Mouse (Mus musculus) CH12.LX (cell line): ENCODE results near the gene Foxp1. TPM values are rescaled to one million over a fixed set of nuclear protein-coding genes. Genes with fewer than 3 reads are reported as not detected.

Source experiments
- DNase-seq: peaks from one replicate; pipeline ENCODE4 v3.0.0-alpha.2; 2013; ENCODE audit errors: extremely low read depth
- H3K27ac ChIP-seq: 2 replicates; pipeline ENCODE4 v1.5.1; 2012; ENCODE audit warnings: low read depth, mild to moderate bottlenecking, control low read depth, moderate library complexity; ENCODE audit not compliant: insufficient read depth
- H3K27me3 ChIP-seq: replicated peaks from 2 replicates; pipeline ENCODE3; 2012; ENCODE audit warnings: inconsistent platforms
- H3K36me3 ChIP-seq, 2 experiments: replicated peaks in 1 of 2; 2 replicates each; pipeline versions ENCODE3 to v1.6.1; 2012; ENCODE audit warnings: inconsistent platforms in 1 of 2, low read length in 1 of 2, mild to moderate bottlenecking in 1 of 2, mixed read lengths in 1 of 2, moderate library complexity in 1 of 2; ENCODE audit not compliant: control insufficient read depth in 1 of 2, insufficient read depth in 1 of 2
- H3K4me1 ChIP-seq, 2 experiments: 2 replicates each; pipeline ENCODE4 v1.6.1; 2012; ENCODE audit warnings: inconsistent platforms in 1 of 2, moderate library complexity in 1 of 2; ENCODE audit not compliant: insufficient read depth in 2 of 2, control insufficient read depth in 1 of 2
- H3K4me2 ChIP-seq: 2 replicates; pipeline ENCODE4 v1.6.1; 2012; ENCODE audit warnings: low read depth, mild to moderate bottlenecking, control low read depth; ENCODE audit not compliant: poor library complexity, insufficient read depth, severe bottlenecking
- H3K4me3 ChIP-seq, 3 experiments: fragments of 150-350 bp in 1 of 3; sonication (generic) in 1 of 3; replicated peaks in 1 of 3; 2 replicates each; pipeline versions ENCODE3 to v1.5.1; 2011 to 2012; ENCODE audit warnings: low read depth in 2 of 3, low read length in 2 of 3, mild to moderate bottlenecking in 2 of 3, moderate library complexity in 2 of 3, control low read depth in 1 of 3, improper control_type of control experiment in 1 of 3, inconsistent platforms in 1 of 3, mixed read lengths in 1 of 3; ENCODE audit not compliant: poor library complexity in 1 of 3
- H3K79me2 ChIP-seq: replicated peaks from 2 replicates; pipeline ENCODE4 v1.6.1; 2012; ENCODE audit warnings: mild to moderate bottlenecking, moderate library complexity; ENCODE audit not compliant: control insufficient read depth, poor library complexity, insufficient read depth, severe bottlenecking; ENCODE audit errors: extremely low read depth
- H3K9ac ChIP-seq: 2 replicates; pipeline ENCODE4 v1.6.1; 2012; ENCODE audit warnings: low read depth, mild to moderate bottlenecking, control low read depth, moderate library complexity; ENCODE audit not compliant: insufficient read depth
- H3K9me3 ChIP-seq: replicated peaks from 2 replicates; pipeline ENCODE3; 2012; ENCODE audit warnings: low read length, inconsistent platforms, mixed read lengths
- CHD1 ChIP-seq: IDR thresholded peaks from 2 replicates; pipeline ENCODE4 v1.6.1; 2012; ENCODE audit warnings: low read depth, low read length, improper control_type of control experiment, inconsistent platforms
- CTCF ChIP-seq, 2 experiments: IDR thresholded peaks in 1 of 2; conservative IDR thresholded peaks in 1 of 2; 2 replicates each; pipeline ENCODE4 v1.5.1; 2011 to 2012; ENCODE audit warnings: low read depth in 2 of 2, low read length in 2 of 2, improper control_type of control experiment in 1 of 2, inconsistent platforms in 1 of 2, mild to moderate bottlenecking in 1 of 2, moderate library complexity in 1 of 2
- E2F4 ChIP-seq: IDR thresholded peaks from 2 replicates; pipeline ENCODE4 v1.6.1; 2011; ENCODE audit warnings: low read depth, low read length, improper control_type of control experiment; ENCODE audit not compliant: insufficient replicate concordance
- ELF1 ChIP-seq: IDR thresholded peaks from 2 replicates; pipeline ENCODE4 v1.6.1; 2014; ENCODE audit warnings: low read depth, mild to moderate bottlenecking, inconsistent platforms, low read length, improper control_type of control experiment
- IRF4 ChIP-seq: IDR thresholded peaks from 2 replicates; pipeline ENCODE4 v1.6.1; 2014; ENCODE audit warnings: low read depth, mild to moderate bottlenecking, inconsistent platforms, low read length, improper control_type of control experiment
- JUN ChIP-seq: IDR thresholded peaks from 2 replicates; pipeline ENCODE4 v1.6.1; 2011; ENCODE audit warnings: low read depth, mild to moderate bottlenecking, low read length, improper control_type of control experiment, moderate library complexity; ENCODE audit not compliant: insufficient read depth
- MAZ ChIP-seq: IDR thresholded peaks from 2 replicates; pipeline ENCODE4 v1.6.1; 2012; ENCODE audit warnings: low read depth, mild to moderate bottlenecking, inconsistent platforms, low read length, improper control_type of control experiment, moderate library complexity
- MYC ChIP-seq: IDR thresholded peaks from 2 replicates; pipeline ENCODE4 v1.6.1; 2011; ENCODE audit warnings: low read depth, mild to moderate bottlenecking, improper control_type of control experiment, low read length
- NRF1 ChIP-seq: IDR thresholded peaks from 2 replicates; pipeline ENCODE4 v1.6.1; 2014; ENCODE audit warnings: low read depth, mild to moderate bottlenecking, inconsistent platforms, low read length, improper control_type of control experiment, moderate library complexity
- POLR2A ChIP-seq: IDR thresholded peaks from 2 replicates; pipeline ENCODE4 v1.6.1; 2011; ENCODE audit warnings: low read depth, mild to moderate bottlenecking, improper control_type of control experiment, low read length
- POLR2AphosphoS2 ChIP-seq: IDR thresholded peaks from 2 replicates; pipeline ENCODE4 v1.6.1; 2011; ENCODE audit warnings: low read depth, low read length, improper control_type of control experiment
- TBP ChIP-seq: conservative IDR thresholded peaks from 2 replicates; pipeline ENCODE4 v1.6.1; 2011; ENCODE audit warnings: low read depth, low read length, improper control_type of control experiment
- TCF12 ChIP-seq: IDR thresholded peaks from 2 replicates; pipeline ENCODE4 v1.6.1; 2014; ENCODE audit warnings: low read depth, mild to moderate bottlenecking, inconsistent platforms, low read length, improper control_type of control experiment
- USF1 ChIP-seq: IDR thresholded peaks from 2 replicates; pipeline ENCODE4 v1.6.1; 2014; ENCODE audit warnings: low read depth, mild to moderate bottlenecking, inconsistent platforms, low read length, improper control_type of control experiment
- USF2 ChIP-seq: conservative IDR thresholded peaks from 2 replicates; pipeline ENCODE4 v1.6.1; 2011; ENCODE audit warnings: low read depth, low read length, improper control_type of control experiment
- ZC3H11A ChIP-seq: IDR thresholded peaks from 2 replicates; pipeline ENCODE4 v1.6.1; 2012; ENCODE audit warnings: low read depth, mild to moderate bottlenecking, inconsistent platforms, low read length, improper control_type of control experiment
- ZMIZ1 ChIP-seq: IDR thresholded peaks from 2 replicates; pipeline ENCODE4 v1.6.1; 2012; ENCODE audit warnings: low read depth, mild to moderate bottlenecking, inconsistent platforms, low read length, improper control_type of control experiment
- dilution Hi-C: fragments of 300-500 bp; cut with MboI; formaldehyde crosslinking; loops from 2 replicates; pipeline ENCODE4 v1.14.3; 2020; ENCODE audit warnings: low sequenced_read_pairs; ENCODE audit not compliant: extremely low pct_unique_long_range_greater_than_20kb, extremely low pct_ligation_motif_present
- in situ Hi-C: fragments of 300-500 bp; cut with MboI; formaldehyde crosslinking; loops from 3 replicates; pipeline ENCODE4 v1.14.3; 2019; ENCODE audit warnings: low sequenced_read_pairs, low pct_ligation_motif_present, low pct_unique_long_range_greater_than_20kb, mixed read lengths
- polyA plus RNA-seq: library from polyadenylated mRNA; unstranded; fragments of >175 nt; gene quantifications from 2 replicates; pipeline ENCODE4 v1.2.1, GENCODE M21; 2012; ENCODE audit warnings: low read depth; ENCODE audit not compliant: insufficient read length
- total RNA-seq, 2 experiments: library from RNA; depleted of rRNA; stranded (reverse); fragments of 300-350 nt in 1 of 2; fragments of >200 nt in 1 of 2; gene quantifications; 2 replicates each; pipeline ENCODE4 v1.2.3; 2012 to 2014

The Foxp1 gene
- total and polyA plus RNA-seq, 3 experiments = 66.5 to 105 (median 87.4) TPM

DNA sequence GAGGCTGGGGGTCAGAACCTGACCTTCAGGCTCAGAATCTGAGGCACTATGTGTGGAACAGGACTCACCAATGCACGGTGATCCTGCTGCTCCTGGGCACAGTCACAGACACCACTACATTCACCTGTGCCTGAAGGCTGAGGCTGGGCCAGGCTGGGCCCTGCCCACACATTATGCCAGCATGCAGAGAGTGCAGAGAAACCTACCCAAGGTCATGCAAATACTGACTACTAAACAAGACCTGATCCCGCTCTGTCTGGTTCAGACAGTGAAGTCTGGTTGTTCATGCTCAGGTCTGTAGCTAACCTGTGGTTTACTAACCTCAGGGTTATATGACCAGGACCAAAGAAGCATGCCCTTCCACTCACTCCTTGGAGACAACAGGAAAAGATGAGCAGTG is 19.8 kb downstream of the Foxp1 start:
- Histone ChIP-seq H3K27ac (no peak overlapping the region), H3K4me3 (no peak overlapping the region), H3K4me1 (peaks cover 8 to 18% of the 10 kb centered on the region in 2 experiments), H3K9ac (no peak overlapping the region), H3K36me3 (no peaks in the 10 kb centered on the region), H3K27me3 (no peaks in the 10 kb centered on the region), H3K4me2 (no peak overlapping the region), H3K9me3 (no peaks in the 10 kb centered on the region), H3K79me2 (no peaks in the 10 kb centered on the region)
- TF ChIP-seq MAZ = no peak
- no peak for TF ChIP-seq TBP
- TF ChIP-seq ZC3H11A = no peak
- TF ChIP-seq POLR2A = no peak
- no peak for TF ChIP-seq ZMIZ1
- TF ChIP-seq NRF1 = no peak
- TF ChIP-seq USF1 = no peak
- no peak for TF ChIP-seq POLR2AphosphoS2
- TF ChIP-seq CTCF (conservative IDR thresholded peaks at IDR 0.05 in 1 of 2, IDR thresholded peaks at IDR 0.05 in 1 of 2; ENCODE audit: low read depth in 2 of 2, low read length in 2 of 2) = no peak
- no peak for TF ChIP-seq E2F4
- no peak for TF ChIP-seq MYC
- no peak for TF ChIP-seq JUN
- TF ChIP-seq CHD1 = no peak
- TF ChIP-seq ELF1 = no peak
- TF ChIP-seq TCF12 = no peak
- no peak for TF ChIP-seq USF2
- dilution Hi-C loops = no loop called here
- in situ Hi-C loops = no loop called here
- no peak for DNase-seq

DNA sequence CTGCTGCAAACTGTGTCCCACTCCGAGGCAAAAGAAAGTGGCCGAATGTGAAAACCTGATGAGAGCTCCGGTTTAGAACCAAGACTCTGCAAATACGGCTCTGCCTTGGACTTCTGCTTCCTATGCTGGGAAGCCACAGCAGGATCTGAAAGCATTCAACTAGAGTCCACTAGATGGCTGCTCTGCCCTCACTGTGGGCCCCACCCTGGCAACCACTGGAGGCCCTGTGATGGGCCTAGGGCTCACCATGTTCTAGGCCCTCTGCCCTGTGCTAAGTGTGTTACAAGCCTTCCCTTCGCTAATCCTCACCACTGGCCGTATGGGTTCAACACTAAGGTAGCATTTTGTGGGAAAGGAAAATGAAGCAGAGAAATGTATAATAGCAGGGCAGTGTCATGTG is 20.2 kb downstream of the Foxp1 start:
- no peak overlapping the region for H3K4me3 ChIP-seq
- H3K9ac ChIP-seq = no peak overlapping the region
- H3K4me1 ChIP-seq = peaks cover 8 to 22% of the 10 kb centered on the region in 2 experiments
- in situ Hi-C loops (no loop called here), dilution Hi-C loops (no loop called here)
- DNase-seq = no peak
- H3K36me3 ChIP-seq = no peaks in the 10 kb centered on the region
- no peaks in the 10 kb centered on the region for H3K9me3 ChIP-seq
- no peak overlapping the region for H3K27ac ChIP-seq
- H3K4me2 ChIP-seq = no peak overlapping the region
- no peaks in the 10 kb centered on the region for H3K27me3 ChIP-seq
- H3K79me2 ChIP-seq = no peaks in the 10 kb centered on the region
- TF ChIP-seq MYC (no peak), POLR2AphosphoS2 (no peak), IRF4 (no peak), E2F4 (no peak), ZC3H11A (no peak)
